Mouse (Mus musculus): Measurements from ENCODE around the gene Tspan31. TPM values are rescaled to one million over a fixed set of nuclear protein-coding genes. Genes with fewer than 3 reads are reported as not detected.
"Not testable (repeated sequence)": the region's sequence is repeated elsewhere in the genome, so short reads cannot be mapped to it uniquely, and the experiment has no call there.

Tspan31 gene
- total RNA-seq, 2 experiments from 2014 or later = 24.1 to 28.8 TPM

GRCm38 (mm10) chr10:127083915-127084306, 13.8 kb upstream of the Tspan31 start:
- DNase-seq = no peak

GRCm38 (mm10) chr10:127083292-127083914, 13.3 kb upstream of the Tspan31 start:
- no peak for DNase-seq

GRCm38 (mm10) chr10:127081996-127082620, 12.0 kb upstream of the Tspan31 start:
- DNase-seq = no peak

- DNase-seq = peak; percentile 72
Observed at GRCm38 (mm10) chr10:127080901-127081780, 11.1 kb upstream of the Tspan31 start.

- no peak for DNase-seq
Observed at GRCm38 (mm10) chr10:127079665-127080391, 9.8 kb upstream of the Tspan31 start.

- no peak for DNase-seq
Observed at GRCm38 (mm10) chr10:127078677-127079575, 8.9 kb upstream of the Tspan31 start.

- no peak for DNase-seq
Observed at GRCm38 (mm10) chr10:127078001-127078676, 8.1 kb upstream of the Tspan31 start.

- DNase-seq = no peak
Observed at GRCm38 (mm10) chr10:127077515-127077914, 7.5 kb upstream of the Tspan31 start.

- no peak for DNase-seq
Observed at GRCm38 (mm10) chr10:127076082-127076481, 6.0 kb upstream of the Tspan31 start.

GRCm38 (mm10) chr10:127075651-127076050, 5.6 kb upstream of the Tspan31 start:
- DNase-seq = no peak

- DNase-seq = no peak
Observed at GRCm38 (mm10) chr10:127075080-127075479, 5.0 kb upstream of the Tspan31 start, which contains the start of gene Agap2. Gene Agap2 (plus strand): TSS chr10:127075284.

- DNase-seq = no peak
Observed at GRCm38 (mm10) chr10:127073981-127074380, 3.9 kb upstream of the Tspan31 start.

GRCm38 (mm10) chr10:127072969-127073368, 2.9 kb upstream of the Tspan31 start:
- DNase-seq = not testable (repeated sequence)

GRCm38 (mm10) chr10:127072270-127072669, 2.2 kb upstream of the Tspan31 start:
- not testable (repeated sequence) for DNase-seq

- no peak for DNase-seq
Observed at GRCm38 (mm10) chr10:127071203-127071602, 1.1 kb upstream of the Tspan31 start.

GRCm38 (mm10) chr10:127069281-127070189, 529 bp downstream of the Tspan31 start:
- DNase-seq = no peak

GRCm38 (mm10) chr10:127068360-127069038, 1.6 kb downstream of the Tspan31 start:
- no peak for DNase-seq

- no peak for DNase-seq
Observed at GRCm38 (mm10) chr10:127066519-127067018, 3.5 kb downstream of the Tspan31 start.

GRCm38 (mm10) chr10:127065981-127066380, 4.1 kb downstream of the Tspan31 start:
- DNase-seq = no peak

All from gastrocnemius, postnatal 25 days (tissue).